ENCODE assay signal across 23 mouse cellular contexts in genomic region chr17:41153736-41154453, GRCm38 (mm10).
DNase-seq lines count a peak whose midpoint lies in the region; ATAC-seq and TF ChIP-seq lines count a peak whose summit lies in the region.
"Had no signal": no experiment of that assay in that cellular context is flagged by ENCODE, and none has a peak within 500 bp of the region (broad histone marks: within the 10 kb centered on the region; RNA-seq: fewer than 3 reads in every experiment).

No protein-coding gene starts in this region.

- peak; percentile 50; the same call in 1 of the 2 replicates for ATAC-seq in forebrain, embryonic 14.5 days
- no peak for ATAC-seq in hindbrain, embryonic 15.5 days (ENCODE audit: low FRiP score, low read depth)
- peak; percentile 51 for ATAC-seq in midbrain, embryonic 16.5 days
- ATAC-seq in midbrain, postnatal 0 days (ENCODE audit: low FRiP score), result peak; percentile 54; the same call in 1 of the 2 replicates
- ATAC-seq: CD4-positive, CD25-positive, alpha-beta regulatory T cell, adult 4 months; liver, embryonic 12.5 days had no signal

- TF ChIP-seq CTCF in midbrain, postnatal 0 days (IDR thresholded peaks at IDR 0.05), result no peak

- no peaks in the 10 kb centered on the region for H3K36me3 ChIP-seq in forebrain, embryonic 14.5 days (ENCODE audit: control insufficient read depth, insufficient read depth, low read length)
- H3K36me3 ChIP-seq in forebrain, embryonic 10.5 days (replicated peaks), result no peaks in the 10 kb centered on the region
- no peaks in the 10 kb centered on the region for H3K36me3 ChIP-seq in hindbrain, embryonic 15.5 days
- no peaks in the 10 kb centered on the region for H3K36me3 ChIP-seq in hindbrain, embryonic 10.5 days
- no peaks in the 10 kb centered on the region for H3K36me3 ChIP-seq in midbrain, embryonic 16.5 days (ENCODE audit: control insufficient read depth, insufficient read depth, low read length)
- H3K36me3 ChIP-seq in midbrain, embryonic 10.5 days, result no peaks in the 10 kb centered on the region
- no peaks in the 10 kb centered on the region for H3K36me3 ChIP-seq in midbrain, postnatal 0 days (ENCODE audit: insufficient read depth, low read length)
- H3K36me3 ChIP-seq: embryonic facial prominence, embryonic 13.5 days; limb, embryonic 13.5 days; liver, embryonic 12.5 days; midbrain, embryonic 12.5 days had no signal

- no peak overlapping the region for H3K4me2 ChIP-seq in forebrain, embryonic 14.5 days (ENCODE audit: low read length)
- no peak overlapping the region for H3K4me2 ChIP-seq in hindbrain, embryonic 15.5 days
- H3K4me2 ChIP-seq in midbrain, embryonic 16.5 days (ENCODE audit: low read length), result no peak overlapping the region
- H3K4me2 ChIP-seq in midbrain, postnatal 0 days (ENCODE audit: low read depth, low read length, poor library complexity, severe bottlenecking), result no peak overlapping the region
- H3K4me2 ChIP-seq: embryonic facial prominence, embryonic 13.5 days; limb, embryonic 13.5 days; liver, embryonic 12.5 days; midbrain, embryonic 12.5 days had no signal

- H3K4me1 ChIP-seq in forebrain, embryonic 14.5 days (ENCODE audit: control insufficient read depth, insufficient read depth, low read length), result no peaks in the 10 kb centered on the region
- no peaks in the 10 kb centered on the region for H3K4me1 ChIP-seq in forebrain, embryonic 10.5 days
- H3K4me1 ChIP-seq in hindbrain, embryonic 15.5 days (replicated peaks), result no peaks in the 10 kb centered on the region
- no peaks in the 10 kb centered on the region for H3K4me1 ChIP-seq in hindbrain, embryonic 10.5 days (replicated peaks)
- H3K4me1 ChIP-seq in midbrain, embryonic 16.5 days (ENCODE audit: control insufficient read depth, insufficient read depth, low read length), result no peaks in the 10 kb centered on the region
- no peaks in the 10 kb centered on the region for H3K4me1 ChIP-seq in midbrain, embryonic 10.5 days
- H3K4me1 ChIP-seq in midbrain, postnatal 0 days (ENCODE audit: insufficient read depth, low read length), result no peaks in the 10 kb centered on the region
- H3K4me1 ChIP-seq: embryonic facial prominence, embryonic 13.5 days; limb, embryonic 13.5 days; liver, embryonic 12.5 days; midbrain, embryonic 12.5 days had no signal

- WGBS in forebrain, embryonic 14.5 days, result 74% methylated on average over 3 of the region's 3 CpGs
- WGBS in forebrain, embryonic 10.5 days, result 76% methylated on average over 3 of the region's 3 CpGs
- 56% methylated on average over 3 of the region's 3 CpGs for WGBS in hindbrain, embryonic 15.5 days
- 81% methylated on average over 3 of the region's 3 CpGs for WGBS in hindbrain, embryonic 10.5 days
- 57% methylated on average over 3 of the region's 3 CpGs for WGBS in midbrain, embryonic 16.5 days
- WGBS in midbrain, embryonic 10.5 days, result 86% methylated on average over 3 of the region's 3 CpGs
- WGBS in midbrain, postnatal 0 days, result 49% methylated on average over 3 of the region's 3 CpGs

- H3K27ac ChIP-seq in forebrain, embryonic 14.5 days (ENCODE audit: low read depth, low read length), result no peak overlapping the region
- no peak overlapping the region for H3K27ac ChIP-seq in forebrain, embryonic 10.5 days
- 0 out of 2 replicates have a peak overlapping the region, but pooled peaks have one; percentile 13 for H3K27ac ChIP-seq in hindbrain, embryonic 15.5 days (replicated peaks)
- H3K27ac ChIP-seq in hindbrain, embryonic 10.5 days, result no peak overlapping the region
- no peak overlapping the region for H3K27ac ChIP-seq in midbrain, embryonic 16.5 days (ENCODE audit: low read length)
- no peak overlapping the region for H3K27ac ChIP-seq in midbrain, embryonic 10.5 days (replicated peaks)
- no peak overlapping the region for H3K27ac ChIP-seq in midbrain, postnatal 0 days (ENCODE audit: low read depth, low read length)
- H3K27ac ChIP-seq: embryonic facial prominence, embryonic 13.5 days; limb, embryonic 13.5 days; liver, embryonic 12.5 days; midbrain, embryonic 12.5 days had no signal

- no peak overlapping the region for H3K4me3 ChIP-seq in forebrain, embryonic 14.5 days (ENCODE audit: low read depth, low read length)
- no peak overlapping the region for H3K4me3 ChIP-seq in forebrain, embryonic 10.5 days
- no peak overlapping the region for H3K4me3 ChIP-seq in hindbrain, embryonic 15.5 days
- no peak overlapping the region for H3K4me3 ChIP-seq in hindbrain, embryonic 10.5 days
- H3K4me3 ChIP-seq in midbrain, embryonic 16.5 days (ENCODE audit: low read depth, low read length), result no peak overlapping the region
- no peak overlapping the region for H3K4me3 ChIP-seq in midbrain, embryonic 10.5 days
- H3K4me3 ChIP-seq in midbrain, postnatal 0 days (ENCODE audit: low read depth, low read length), result no peak overlapping the region
- H3K4me3 ChIP-seq: embryonic facial prominence, embryonic 13.5 days; erythroblast, embryonic 14.5 days; limb, embryonic 13.5 days; liver, embryonic 12.5 days; midbrain, embryonic 12.5 days had no signal

- no peaks in the 10 kb centered on the region for H3K27me3 ChIP-seq in forebrain, embryonic 14.5 days (replicated peaks; ENCODE audit: control insufficient read depth, insufficient read depth, low read length)
- no peaks in the 10 kb centered on the region for H3K27me3 ChIP-seq in forebrain, embryonic 10.5 days (ENCODE audit: poor library complexity, severe bottlenecking)
- H3K27me3 ChIP-seq in hindbrain, embryonic 15.5 days, result no peaks in the 10 kb centered on the region
- H3K27me3 ChIP-seq in hindbrain, embryonic 10.5 days (ENCODE audit: insufficient read depth, poor library complexity, severe bottlenecking), result no peaks in the 10 kb centered on the region
- H3K27me3 ChIP-seq in midbrain, embryonic 16.5 days (ENCODE audit: control insufficient read depth, insufficient read depth, low read depth, low read length), result no peaks in the 10 kb centered on the region
- no peaks in the 10 kb centered on the region for H3K27me3 ChIP-seq in midbrain, embryonic 10.5 days (ENCODE audit: low read depth, poor library complexity, severe bottlenecking)
- H3K27me3 ChIP-seq in midbrain, postnatal 0 days (ENCODE audit: insufficient read depth, low read length), result no peaks in the 10 kb centered on the region
- H3K27me3 ChIP-seq: embryonic facial prominence, embryonic 13.5 days; limb, embryonic 13.5 days; liver, embryonic 12.5 days; midbrain, embryonic 12.5 days had no signal

- peak; percentile 8 for DNase-seq in forebrain, embryonic 14.5 days (ENCODE audit: low spot score)
- DNase-seq in forebrain, embryonic 10.5 days (ENCODE audit: extremely low spot score, low spot score), result no peak
- no peak for DNase-seq in hindbrain, embryonic 10.5 days (ENCODE audit: low spot score)
- no peak for DNase-seq in midbrain, embryonic 10.5 days (ENCODE audit: low spot score)
- DNase-seq in midbrain, postnatal 0 days (ENCODE audit: low spot score), result no peak
- no peak for DNase-seq in gastrocnemius, postnatal 14 days
- DNase-seq: adrenal gland, postnatal 36 days; cerebellum, adult 18-20 months; cerebellum, postnatal 25 days; kidney, adult 2 months; kidney, postnatal 10 days; lung, adult 18-20 months; lung, postnatal 10 days; thymus, adult 2 months; thymus, postnatal 4 days had no signal

- H3K9me3 ChIP-seq in forebrain, embryonic 14.5 days (replicated peaks; ENCODE audit: control insufficient read depth, low read length), result no peaks in the 10 kb centered on the region
- H3K9me3 ChIP-seq in forebrain, embryonic 10.5 days, result no peaks in the 10 kb centered on the region
- H3K9me3 ChIP-seq in hindbrain, embryonic 15.5 days, result no peaks in the 10 kb centered on the region
- no peaks in the 10 kb centered on the region for H3K9me3 ChIP-seq in hindbrain, embryonic 10.5 days
- no peaks in the 10 kb centered on the region for H3K9me3 ChIP-seq in midbrain, embryonic 16.5 days (replicated peaks; ENCODE audit: control insufficient read depth, low read length, poor library complexity, severe bottlenecking)
- no peaks in the 10 kb centered on the region for H3K9me3 ChIP-seq in midbrain, embryonic 10.5 days (replicated peaks)
- H3K9me3 ChIP-seq in midbrain, postnatal 0 days (ENCODE audit: low read length), result no peaks in the 10 kb centered on the region
- H3K9me3 ChIP-seq: embryonic facial prominence, embryonic 13.5 days; limb, embryonic 13.5 days; liver, embryonic 12.5 days; midbrain, embryonic 12.5 days had no signal

- intact Hi-C loops in gastrocnemius, postnatal 14 days (cut with DNase I; ENCODE audit: low total_unique reads), result no loop called here

- H3K9ac ChIP-seq in forebrain, embryonic 14.5 days (ENCODE audit: low read length), result no peak overlapping the region
- no peak overlapping the region for H3K9ac ChIP-seq in hindbrain, embryonic 15.5 days
- H3K9ac ChIP-seq in midbrain, embryonic 16.5 days (ENCODE audit: low read depth, low read length), result no peak overlapping the region
- H3K9ac ChIP-seq in midbrain, postnatal 0 days (replicated peaks; ENCODE audit: low read length, poor library complexity, severe bottlenecking), result no peak overlapping the region
- H3K9ac ChIP-seq: embryonic facial prominence, embryonic 13.5 days; limb, embryonic 13.5 days; liver, embryonic 12.5 days; midbrain, embryonic 12.5 days had no signal
